Comparison of ENCODE assay signal across 33 mouse cellular contexts in genomic region chr14:31759195-31759594, GRCm38 (mm10).
"Had no signal": no experiment of that assay in that cellular context is flagged by ENCODE, and none has a peak within 500 bp of the region (broad histone marks: within the 10 kb centered on the region; RNA-seq: fewer than 3 reads in every experiment).

No protein-coding gene starts in this region.

- H3K27ac ChIP-seq: heart, embryonic 10.5 days; heart, embryonic 13.5 days; heart, embryonic 15.5 days; hindbrain, embryonic 10.5 days; hindbrain, embryonic 12.5 days; hindbrain, embryonic 13.5 days; hindbrain, embryonic 14.5 days; hindbrain, embryonic 15.5 days; hindbrain, postnatal 0 days; intestine, embryonic 15.5 days; kidney, embryonic 15.5 days; kidney, postnatal 0 days; layer of hippocampus, adult 2 months; left cerebral cortex, adult 2 months had no signal

- H3K9me3 ChIP-seq: heart, embryonic 10.5 days; heart, embryonic 12.5 days; heart, embryonic 13.5 days; heart, embryonic 15.5 days; hindbrain, embryonic 10.5 days; hindbrain, embryonic 12.5 days; hindbrain, embryonic 13.5 days; hindbrain, embryonic 15.5 days; intestine, embryonic 15.5 days; kidney, embryonic 15.5 days had no signal

- H3K4me3 ChIP-seq: heart, embryonic 10.5 days; heart, embryonic 12.5 days; heart, embryonic 13.5 days; heart, embryonic 15.5 days; hindbrain, embryonic 10.5 days; hindbrain, embryonic 12.5 days; hindbrain, embryonic 13.5 days; hindbrain, embryonic 15.5 days; intestine, embryonic 15.5 days; kidney, embryonic 15.5 days; layer of hippocampus, adult 2 months; left cerebral cortex, adult 2 months had no signal

- H3K9ac ChIP-seq: heart, embryonic 12.5 days; heart, embryonic 13.5 days; heart, embryonic 15.5 days; hindbrain, embryonic 12.5 days; hindbrain, embryonic 13.5 days; hindbrain, embryonic 14.5 days; hindbrain, embryonic 15.5 days; intestine, embryonic 15.5 days; kidney, embryonic 15.5 days had no signal

- H3K36me3 ChIP-seq: intestine, embryonic 15.5 days had no signal

- H3K4me1 ChIP-seq: heart, embryonic 10.5 days; heart, embryonic 12.5 days; heart, embryonic 13.5 days; heart, embryonic 15.5 days; hindbrain, embryonic 10.5 days; hindbrain, embryonic 12.5 days; hindbrain, embryonic 13.5 days; hindbrain, embryonic 15.5 days; intestine, embryonic 15.5 days; kidney, embryonic 15.5 days had no signal

- H3K27me3 ChIP-seq: heart, embryonic 12.5 days; heart, embryonic 13.5 days; heart, embryonic 15.5 days; hindbrain, embryonic 12.5 days; hindbrain, embryonic 13.5 days; hindbrain, embryonic 15.5 days; intestine, embryonic 15.5 days; kidney, embryonic 15.5 days had no signal

- DNase-seq: heart, postnatal 10 days; heart, postnatal 14 days; heart, postnatal 36 days; heart, postnatal 4 days; kidney, adult 11 months; kidney, adult 18-20 months; kidney, adult 2 months; kidney, adult 8-10 months; kidney, adult 9 months; kidney, postnatal 10 days; kidney, postnatal 14 days; kidney, postnatal 25 days; kidney, postnatal 4 days; layer of hippocampus, adult 9-11 months; layer of hippocampus, postnatal 36 days had no signal

- ATAC-seq: hindbrain, embryonic 16.5 days; hindbrain, postnatal 0 days; intestine, embryonic 15.5 days; intestine, embryonic 16.5 days; intestine, postnatal 0 days had no signal
